Mouse (Mus musculus): ENCODE results near the gene Rusc1.
"Not testable (repeated sequence)": the region's sequence is repeated elsewhere in the genome, so short reads cannot be mapped to it uniquely, and the experiment has no call there.

Rusc1 gene

GRCm38 (mm10) chr3:89092509-89093090 is 511 bp downstream of the Rusc1 start:
- DNase-seq (ENCODE audit: low spot score in 2 of 2) = no peak

GRCm38 (mm10) chr3:89091811-89092508 is 1.2 kb downstream of the Rusc1 start:
- DNase-seq (ENCODE audit: low spot score in 2 of 2) = no peak

- peak; percentile 78 to 94 for DNase-seq (ENCODE audit: low spot score in 2 of 2)
Measured at GRCm38 (mm10) chr3:89090694-89091655, 2.1 kb downstream of the Rusc1 start.

- peak; percentile 83 to 90 for DNase-seq (ENCODE audit: low spot score in 2 of 2)
Measured at GRCm38 (mm10) chr3:89089882-89090591, 3.1 kb downstream of the Rusc1 start.

GRCm38 (mm10) chr3:89088974-89089373 is 4.1 kb downstream of the Rusc1 start:
- no peak for DNase-seq (ENCODE audit: low spot score in 2 of 2)

- DNase-seq (ENCODE audit: low spot score in 2 of 2) = peak; percentile 86 to 97
Measured at GRCm38 (mm10) chr3:89087338-89088110, 5.6 kb downstream of the Rusc1 start.

GRCm38 (mm10) chr3:89084654-89085190 is 8.4 kb downstream of the Rusc1 start:
- no peak for DNase-seq (ENCODE audit: low spot score in 2 of 2)

GRCm38 (mm10) chr3:89084133-89084532 is 9.0 kb downstream of the Rusc1 start:
- no peak for DNase-seq (ENCODE audit: low spot score in 2 of 2)

GRCm38 (mm10) chr3:89082287-89082686 is 10.8 kb downstream of the Rusc1 start:
- DNase-seq (ENCODE audit: low spot score in 2 of 2) = not testable (repeated sequence)

- DNase-seq (ENCODE audit: low spot score in 2 of 2) = no peak
Measured at GRCm38 (mm10) chr3:89077383-89077782, 15.7 kb downstream of the Rusc1 start.

GRCm38 (mm10) chr3:89067265-89067664 is 25.8 kb downstream of the Rusc1 start:
- no peak for DNase-seq (ENCODE audit: low spot score in 2 of 2)

GRCm38 (mm10) chr3:89061696-89062095 is 31.4 kb downstream of the Rusc1 start:
- no peak for DNase-seq (ENCODE audit: low spot score in 2 of 2)

DNA sequence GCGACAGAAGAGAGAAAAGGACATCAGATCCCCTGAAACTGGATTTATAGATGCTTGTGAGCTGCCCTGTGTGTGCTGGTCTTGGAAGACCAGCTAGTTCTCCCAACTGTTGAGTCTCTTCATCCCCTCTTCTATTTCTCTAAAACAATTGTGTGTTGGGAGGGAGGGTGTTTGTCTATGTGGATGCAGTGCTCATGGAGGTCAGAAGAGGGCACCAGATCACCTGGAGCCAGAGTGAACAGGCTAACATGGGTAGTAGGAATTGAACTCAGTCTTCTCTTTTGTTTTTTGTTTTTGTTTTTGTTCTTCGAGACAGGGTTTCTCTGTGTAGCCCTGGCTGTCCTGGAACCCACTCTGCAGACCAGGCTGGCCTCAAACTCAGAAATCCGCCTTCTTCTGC is 34.3 kb downstream of the Rusc1 start:
- DNase-seq (ENCODE audit: low spot score in 2 of 2) = peak in 1 of 2 experiments; percentile 66

GRCm38 (mm10) chr3:89058361-89058760 is 34.8 kb downstream of the Rusc1 start:
- no peak for DNase-seq (ENCODE audit: low spot score in 2 of 2)

- DNase-seq (ENCODE audit: low spot score in 2 of 2) = no peak
Measured at GRCm38 (mm10) chr3:89043359-89043758, 49.8 kb downstream of the Rusc1 start.
